Mouse (Mus musculus) ES-Bruce4 (cell line): ENCODE measurements around the gene Bad.

Experiments used
- CTCF ChIP-seq: IDR thresholded peaks from one replicate; pipeline ENCODE4 v1.8.1; 2011; ENCODE audit warnings: low read depth, low read length
- EP300 ChIP-seq: IDR thresholded peaks from 2 replicates; pipeline ENCODE4 v1.6.1; 2011; ENCODE audit warnings: low read depth, low read length; ENCODE audit not compliant: insufficient read depth
- POLR2A ChIP-seq: IDR thresholded peaks from one replicate; pipeline ENCODE4 v1.8.1; 2011; ENCODE audit warnings: low read length; ENCODE audit not compliant: insufficient read depth

- TF ChIP-seq POLR2A (no peak), CTCF (no peak), EP300 (no peak)
Observed at GRCm38 (mm10) chr19:6981465-6981864, 39.8 kb downstream of the Bad start.
